Mouse (Mus musculus) heart, embryonic 13.5 days (tissue): Measurements from ENCODE around the gene Riok2. TPM values are rescaled to one million over a fixed set of nuclear protein-coding genes. Genes with fewer than 3 reads are reported as not detected.
"Not testable (repeated sequence)": the region's sequence is repeated elsewhere in the genome, so short reads cannot be mapped to it uniquely, and the experiment has no call there.

ENCODE experiments used
- ATAC-seq: fragments of 200-750 bp; cut with Nextera tagmentation; 2 replicates; pipeline ENCODE4 v1.8.0; 2017; ENCODE audit warnings: moderate TSS enrichment; ENCODE audit not compliant: insufficient number of reproducible peaks, low FRiP score, low TSS enrichment; ENCODE audit errors: extremely low read depth
- H3K27ac ChIP-seq: fragments of 300-500 bp; sonication (generic); replicated peaks from 2 replicates; pipeline ENCODE4 v1.5.1; 2015; ENCODE audit warnings: moderate library complexity, mild to moderate bottlenecking, inconsistent platforms
- H3K27me3 ChIP-seq: fragments of 300-500 bp; sonication (generic); replicated peaks from 2 replicates; pipeline ENCODE4 v1.6.1; 2015; ENCODE audit warnings: mild to moderate bottlenecking, inconsistent platforms
- H3K36me3 ChIP-seq: fragments of 300-500 bp; sonication (generic); 2 replicates; pipeline ENCODE4 v1.6.1; 2015; ENCODE audit warnings: mild to moderate bottlenecking, inconsistent platforms
- H3K4me1 ChIP-seq: fragments of 300-500 bp; sonication (generic); 2 replicates; pipeline ENCODE4 v1.6.1; 2015; ENCODE audit warnings: inconsistent platforms
- H3K4me2 ChIP-seq: fragments of 300-500 bp; sonication (generic); 2 replicates; pipeline ENCODE4 v1.6.1; 2015; ENCODE audit warnings: inconsistent platforms, mild to moderate bottlenecking, moderate library complexity
- H3K4me3 ChIP-seq: fragments of 300-500 bp; sonication (generic); 2 replicates; pipeline ENCODE4 v1.5.1; 2015; ENCODE audit warnings: moderate library complexity, mild to moderate bottlenecking, inconsistent platforms
- H3K9ac ChIP-seq: fragments of 300-500 bp; sonication (generic); 2 replicates; pipeline ENCODE4 v1.6.1; 2015; ENCODE audit warnings: inconsistent platforms, mild to moderate bottlenecking, moderate library complexity
- H3K9me3 ChIP-seq: fragments of 300-500 bp; sonication (generic); 2 replicates; pipeline ENCODE4 v1.6.1; 2016; ENCODE audit warnings: inconsistent platforms
- WGBS: fragments of 180-500 bp; shearing (Covaris S2); methylation state at CpG from one replicate; pipeline ENCODE4 v1.1.7; 2015; ENCODE audit warnings: mixed read lengths; 5-methylcytosine and 5-hydroxymethylcytosine counted together
- polyA plus RNA-seq: library from polyadenylated mRNA; unstranded; fragments of >200 nt; fragmentation: Nextera tagmentation; extraction: Ambion mirVana; gene quantifications from 2 replicates; pipeline ENCODE4 v1.2.1, GENCODE M21; 2015

The Riok2 gene
- polyA plus RNA-seq = 20.7 TPM in 2 replicates

- H3K27me3 ChIP-seq = no peaks in the 10 kb centered on the region
- peaks cover 20% of the 10 kb centered on the region for H3K36me3 ChIP-seq
- peaks cover 17% of the 10 kb centered on the region for H3K4me1 ChIP-seq
- peak; percentile 93 for ATAC-seq
- peak within 1 kb of the TSS; percentile 92 for H3K9ac ChIP-seq
- H3K4me2 ChIP-seq = peak within 1 kb of the TSS; percentile 84
- peak within 1 kb of the TSS; percentile 92 for H3K27ac ChIP-seq
- H3K9me3 ChIP-seq = no peaks in the 10 kb centered on the region
- under 1% methylated on average over 48 of the region's 48 CpGs for WGBS
- H3K4me3 ChIP-seq = peak within 1 kb of the TSS; percentile 83
Observed at GRCm38 (mm10) chr17:17373918-17374910, at the start of gene Riok2. TSS of gene Riok2 (plus strand) at chr17:17374309.

- not testable (repeated sequence) for H3K9me3 ChIP-seq, H3K4me2 ChIP-seq, H3K27ac ChIP-seq, H3K9ac ChIP-seq, H3K36me3 ChIP-seq, H3K27me3 ChIP-seq, H3K4me3 ChIP-seq, ATAC-seq, H3K4me1 ChIP-seq
- WGBS = 65% methylated on average over 1 of the region's 1 CpGs
Observed at GRCm38 (mm10) chr17:17326022-17326421, 48.1 kb upstream of the Riok2 start.

GRCm38 (mm10) chr17:17326636-17327035 is 47.5 kb upstream of the Riok2 start:
- H3K4me2 ChIP-seq = no peak overlapping the region
- no peak overlapping the region for H3K9ac ChIP-seq
- peaks cover 7% of the 10 kb centered on the region; the same call in 1 of the 2 replicates for H3K9me3 ChIP-seq
- no peak overlapping the region for H3K4me3 ChIP-seq
- 0 out of 2 replicates have a peak, but pooled peaks cover 6% of the 10 kb centered on the region for H3K36me3 ChIP-seq
- no peak for ATAC-seq
- no peaks in the 10 kb centered on the region for H3K4me1 ChIP-seq
- 80% methylated on average over 4 of the region's 4 CpGs for WGBS
- no peak overlapping the region for H3K27ac ChIP-seq
- H3K27me3 ChIP-seq = no peaks in the 10 kb centered on the region

GRCm38 (mm10) chr17:17345374-17346183 is 28.5 kb upstream of the Riok2 start:
- H3K4me1 ChIP-seq, H3K36me3 ChIP-seq, H3K27me3 ChIP-seq, ATAC-seq, H3K27ac ChIP-seq, H3K9me3 ChIP-seq: not testable (repeated sequence)
- WGBS = 4% methylated on average over 37 of the region's 40 CpGs
- H3K9ac ChIP-seq = peak overlapping the region; percentile 67; the same call in 1 of the 2 replicates
- H3K4me3 ChIP-seq = peak overlapping the region; percentile 46
- peak overlapping the region; percentile 73 for H3K4me2 ChIP-seq

GRCm38 (mm10) chr17:17346281-17346680 is 27.8 kb upstream of the Riok2 start:
- H3K4me1 ChIP-seq, ATAC-seq: not testable (repeated sequence)
- 36% methylated on average over 4 of the region's 4 CpGs for WGBS

GRCm38 (mm10) chr17:17373550-17373917 is 575 bp upstream of the Riok2 start:
- 5% methylated on average over 6 of the region's 6 CpGs for WGBS
- no peak for ATAC-seq

More at GRCm38 (mm10) chr17:17346281-17346680, 27.8 kb upstream of the Riok2 start:
- not testable (repeated sequence) for H3K9me3 ChIP-seq, H3K27me3 ChIP-seq, H3K36me3 ChIP-seq, H3K27ac ChIP-seq
- Histone ChIP-seq H3K4me3 (peak overlapping the region; percentile 46), H3K9ac (peak overlapping the region; percentile 67), H3K4me2 (peak overlapping the region; percentile 73)

GRCm38 (mm10) chr17:17375581-17375980 is 1.5 kb downstream of the Riok2 start:
- Histone ChIP-seq H3K9ac (peak overlapping the region; percentile 92), H3K4me3 (peak overlapping the region; percentile 83), H3K9me3 (no peaks in the 10 kb centered on the region), H3K27ac (no peak overlapping the region), H3K36me3 (peaks cover 22% of the 10 kb centered on the region), H3K27me3 (no peaks in the 10 kb centered on the region), H3K4me1 (peaks cover 17% of the 10 kb centered on the region), H3K4me2 (peak overlapping the region; percentile 84)
- 87% methylated on average over 3 of the region's 3 CpGs for WGBS
- ATAC-seq = no peak

More at GRCm38 (mm10) chr17:17373550-17373917, 575 bp upstream of the Riok2 start:
- Histone ChIP-seq H3K27ac (peak overlapping the region; percentile 92), H3K36me3 (peaks cover 15% of the 10 kb centered on the region), H3K9me3 (no peaks in the 10 kb centered on the region), H3K4me2 (peak overlapping the region; percentile 84), H3K9ac (peak overlapping the region; percentile 92), H3K4me1 (peaks cover 17% of the 10 kb centered on the region), H3K4me3 (peak overlapping the region; percentile 83), H3K27me3 (no peaks in the 10 kb centered on the region)

- Histone ChIP-seq H3K36me3 (peaks cover 73% of the 10 kb centered on the region), H3K27me3 (no peaks in the 10 kb centered on the region)
Observed at GRCm38 (mm10) chr17:17383703-17384102, 9.6 kb downstream of the Riok2 start.

GRCm38 (mm10) chr17:17384502-17384901 is 10.4 kb downstream of the Riok2 start:
- H3K4me1 ChIP-seq = no peaks in the 10 kb centered on the region
- H3K4me3 ChIP-seq = no peak overlapping the region
- WGBS = 80% methylated on average over 3 of the region's 3 CpGs
- peaks cover 77% of the 10 kb centered on the region for H3K36me3 ChIP-seq
- H3K27me3 ChIP-seq = no peaks in the 10 kb centered on the region
- H3K27ac ChIP-seq = no peak overlapping the region
- no peak overlapping the region for H3K4me2 ChIP-seq
- no peak for ATAC-seq
- no peak overlapping the region for H3K9ac ChIP-seq
- H3K9me3 ChIP-seq = no peaks in the 10 kb centered on the region

More at GRCm38 (mm10) chr17:17383703-17384102, 9.6 kb downstream of the Riok2 start:
- no peak overlapping the region for H3K9ac ChIP-seq
- H3K4me2 ChIP-seq = no peak overlapping the region
- ATAC-seq = no peak
- no peak overlapping the region for H3K4me3 ChIP-seq
- H3K4me1 ChIP-seq = no peaks in the 10 kb centered on the region
- WGBS = 89% methylated on average over 4 of the region's 4 CpGs
- H3K27ac ChIP-seq = no peak overlapping the region
- no peaks in the 10 kb centered on the region for H3K9me3 ChIP-seq

GRCm38 (mm10) chr17:17386117-17386516 is 12.0 kb downstream of the Riok2 start:
- WGBS = 91% methylated on average over 2 of the region's 2 CpGs
- Histone ChIP-seq H3K36me3 (peaks cover 80% of the 10 kb centered on the region), H3K27me3 (no peaks in the 10 kb centered on the region), H3K9ac (no peak overlapping the region), H3K4me1 (no peaks in the 10 kb centered on the region), H3K4me3 (no peak overlapping the region), H3K9me3 (no peaks in the 10 kb centered on the region), H3K27ac (no peak overlapping the region), H3K4me2 (no peak overlapping the region)
- no peak for ATAC-seq

- Histone ChIP-seq H3K4me2 (no peak overlapping the region), H3K4me3 (no peak overlapping the region), H3K27me3 (no peaks in the 10 kb centered on the region), H3K9ac (no peak overlapping the region), H3K36me3 (peaks cover 59% of the 10 kb centered on the region), H3K27ac (no peak overlapping the region), H3K4me1 (no peaks in the 10 kb centered on the region), H3K9me3 (no peaks in the 10 kb centered on the region)
- WGBS = 86% methylated on average over 4 of the region's 4 CpGs
- no peak for ATAC-seq
Observed at GRCm38 (mm10) chr17:17391823-17392222, 17.7 kb downstream of the Riok2 start.
